Mouse (Mus musculus): ENCODE measurements around the gene Inip. TPM values are rescaled to one million over a fixed set of nuclear protein-coding genes. Genes with fewer than 3 reads are reported as not detected.

Gene Inip
- total and polyA plus RNA-seq, 2 experiments from 2014 or later: 17.3 to 25.2 TPM

DNA sequence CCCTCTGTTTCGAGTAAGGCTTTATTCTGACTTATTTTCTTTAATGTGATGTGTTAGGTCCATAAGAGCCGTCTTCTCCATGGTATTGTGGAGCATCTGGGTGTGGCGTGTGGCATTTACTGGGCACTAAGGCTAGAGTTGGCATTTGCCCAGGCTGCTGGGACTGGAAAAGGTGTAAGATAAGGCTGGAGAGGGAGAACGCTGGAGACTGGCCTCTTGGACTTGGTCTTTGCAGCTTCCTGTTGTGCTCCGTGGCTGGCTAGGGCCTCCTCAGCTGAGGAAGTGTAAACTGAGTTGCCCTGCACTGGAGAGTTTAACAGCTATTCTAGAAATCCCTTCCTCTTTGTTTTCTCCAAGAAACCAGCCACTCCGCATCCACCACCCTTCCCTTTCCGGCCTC is 36.3 kb upstream of the Inip start:
- Histone ChIP-seq H3K36me3 (replicated peaks; ENCODE audit: control insufficient read depth, insufficient read depth, low read length) (0 out of 2 replicates have a peak, but pooled peaks cover 6% of the 10 kb centered on the region), H3K27ac (ENCODE audit: low read depth) (peak overlapping the region; percentile 23; the same call in 1 of the 2 replicates), H3K9me3 (replicated peaks; ENCODE audit: control insufficient read depth, low read length) (no peaks in the 10 kb centered on the region), H3K27me3 (ENCODE audit: control insufficient read depth, insufficient read depth, low read length) (no peaks in the 10 kb centered on the region), H3K9ac (replicated peaks; ENCODE audit: low read depth, low read length) (no peak overlapping the region), H3K4me3 (ENCODE audit: low read depth, low read length) (no peak overlapping the region), H3K4me2 (ENCODE audit: low read depth, low read length) (no peak overlapping the region), H3K4me1 (ENCODE audit: control insufficient read depth, insufficient read depth) (peaks cover 19% of the 10 kb centered on the region)
- TF ChIP-seq EP300 (IDR thresholded peaks at IDR 0.05; ENCODE audit: low read depth) (no peak), CTCF (IDR thresholded peaks at IDR 0.05; ENCODE audit: low read depth) (no peak)
- 37% methylated on average over 7 of the region's 7 CpGs for WGBS
- ATAC-seq (ENCODE audit: insufficient read depth, low read depth): peak; percentile 36; the same call in 1 of the 2 replicates
- DNase-seq (ENCODE audit: low spot score): no peak

DNA sequence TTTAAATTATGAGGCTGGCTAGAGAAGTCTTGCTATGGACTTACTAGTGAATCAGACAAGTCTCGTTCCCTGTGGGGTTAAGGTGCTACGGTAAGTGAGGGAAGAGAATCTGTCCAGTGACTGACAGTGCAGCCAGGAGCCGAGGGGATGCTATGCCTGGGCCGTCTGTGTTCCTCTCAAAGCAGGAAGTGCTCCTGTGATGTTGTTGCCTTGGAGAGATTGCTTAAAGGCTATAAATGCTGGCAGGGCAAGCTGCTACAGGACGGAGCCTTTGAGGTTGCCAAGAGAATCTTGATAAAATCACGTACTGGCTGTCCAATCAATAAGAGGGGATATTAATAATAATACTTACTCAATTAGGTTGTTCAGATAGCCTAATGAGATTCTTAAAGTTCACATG is 31.4 kb upstream of the Inip start:
- Histone ChIP-seq H3K36me3 (replicated peaks; ENCODE audit: control insufficient read depth, insufficient read depth, low read length) (0 out of 2 replicates have a peak, but pooled peaks cover 6% of the 10 kb centered on the region), H3K9ac (replicated peaks; ENCODE audit: low read depth, low read length) (no peak overlapping the region), H3K4me2 (ENCODE audit: low read depth, low read length) (no peak overlapping the region), H3K4me3 (ENCODE audit: low read depth, low read length) (no peak overlapping the region), H3K4me1 (ENCODE audit: control insufficient read depth, insufficient read depth) (peaks cover 2% of the 10 kb centered on the region; the same call in 1 of the 2 replicates), H3K9me3 (replicated peaks; ENCODE audit: control insufficient read depth, low read length) (no peaks in the 10 kb centered on the region), H3K27ac (ENCODE audit: low read depth) (no peak overlapping the region), H3K27me3 (ENCODE audit: control insufficient read depth, insufficient read depth, low read length) (no peaks in the 10 kb centered on the region)
- TF ChIP-seq EP300 (IDR thresholded peaks at IDR 0.05; ENCODE audit: low read depth) (no peak), CTCF (IDR thresholded peaks at IDR 0.05; ENCODE audit: low read depth) (no peak)
- 41% methylated on average over 6 of the region's 6 CpGs for WGBS
- DNase-seq (ENCODE audit: low spot score): no peak
- ATAC-seq (ENCODE audit: insufficient read depth, low read depth): no peak

DNA sequence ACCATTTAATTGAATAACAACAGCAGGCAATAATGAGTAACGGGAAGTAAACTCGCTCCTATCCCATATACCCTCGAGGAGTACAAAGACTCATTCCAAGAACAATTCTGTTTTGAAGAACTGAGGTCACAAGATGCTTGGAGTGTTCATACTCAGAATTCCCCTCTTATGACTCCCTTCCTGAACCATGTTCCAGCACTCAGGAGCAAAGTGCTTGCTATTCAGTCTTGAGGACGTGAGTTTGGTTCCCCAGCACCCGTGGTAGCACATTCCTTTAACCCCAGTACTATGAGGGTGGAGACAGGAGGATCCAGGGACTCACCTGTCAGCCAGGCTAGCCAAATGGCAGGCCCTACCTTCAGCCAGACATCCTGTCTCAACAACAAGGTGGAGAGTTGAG is 29.6 kb upstream of the Inip start:
- H3K4me3 ChIP-seq (ENCODE audit: low read depth, low read length): no peak overlapping the region
- TF ChIP-seq EP300 (IDR thresholded peaks at IDR 0.05; ENCODE audit: low read depth) (no peak), CTCF (IDR thresholded peaks at IDR 0.05; ENCODE audit: low read depth) (no peak)
- H3K27me3 ChIP-seq (ENCODE audit: control insufficient read depth, insufficient read depth, low read length): no peaks in the 10 kb centered on the region
- 75% methylated on average over 5 of the region's 5 CpGs for WGBS
- 0 out of 2 replicates have a peak, but pooled peaks cover 6% of the 10 kb centered on the region for H3K36me3 ChIP-seq (replicated peaks; ENCODE audit: control insufficient read depth, insufficient read depth, low read length)
- no peaks in the 10 kb centered on the region for H3K4me1 ChIP-seq (ENCODE audit: control insufficient read depth, insufficient read depth)
- no peak overlapping the region for H3K9ac ChIP-seq (replicated peaks; ENCODE audit: low read depth, low read length)
- DNase-seq (ENCODE audit: low spot score): no peak
- H3K9me3 ChIP-seq (replicated peaks; ENCODE audit: control insufficient read depth, low read length): no peaks in the 10 kb centered on the region
- H3K27ac ChIP-seq (ENCODE audit: low read depth): no peak overlapping the region
- ATAC-seq (ENCODE audit: insufficient read depth, low read depth): no peak
- H3K4me2 ChIP-seq (ENCODE audit: low read depth, low read length): no peak overlapping the region

- TF ChIP-seq CTCF (IDR thresholded peaks at IDR 0.05; ENCODE audit: low read depth): no peak
- no peak for TF ChIP-seq EP300 (IDR thresholded peaks at IDR 0.05; ENCODE audit: low read depth)
- H3K4me3 ChIP-seq (ENCODE audit: low read depth, low read length): no peak overlapping the region
- no peaks in the 10 kb centered on the region for H3K9me3 ChIP-seq (replicated peaks; ENCODE audit: control insufficient read depth, low read length)
- H3K4me1 ChIP-seq (ENCODE audit: control insufficient read depth, insufficient read depth): no peaks in the 10 kb centered on the region
- H3K36me3 ChIP-seq (replicated peaks; ENCODE audit: control insufficient read depth, insufficient read depth, low read length): no peaks in the 10 kb centered on the region
- 73% methylated on average over 4 of the region's 4 CpGs for WGBS
- DNase-seq (ENCODE audit: low spot score) (no peak), ATAC-seq (ENCODE audit: insufficient read depth, low read depth) (no peak)
- no peak overlapping the region for H3K27ac ChIP-seq (ENCODE audit: low read depth)
- no peak overlapping the region for H3K9ac ChIP-seq (replicated peaks; ENCODE audit: low read depth, low read length)
- H3K27me3 ChIP-seq (ENCODE audit: control insufficient read depth, insufficient read depth, low read length): no peaks in the 10 kb centered on the region
- H3K4me2 ChIP-seq (ENCODE audit: low read depth, low read length): no peak overlapping the region
These were observed 27.7 kb upstream of the Inip start for GRCm38 (mm10) chr4:59829072-59829471.

GRCm38 (mm10) chr4:59826381-59826780 is 25.0 kb upstream of the Inip start:
- ATAC-seq (ENCODE audit: insufficient read depth, low read depth) (no peak), DNase-seq (ENCODE audit: low spot score) (no peak)
- Histone ChIP-seq H3K27me3 (ENCODE audit: control insufficient read depth, insufficient read depth, low read length) (no peaks in the 10 kb centered on the region), H3K9ac (replicated peaks; ENCODE audit: low read depth, low read length) (no peak overlapping the region), H3K4me2 (ENCODE audit: low read depth, low read length) (no peak overlapping the region), H3K4me1 (ENCODE audit: control insufficient read depth, insufficient read depth) (0 out of 2 replicates have a peak, but pooled peaks cover 7% of the 10 kb centered on the region), H3K36me3 (replicated peaks; ENCODE audit: control insufficient read depth, insufficient read depth, low read length) (no peaks in the 10 kb centered on the region), H3K9me3 (replicated peaks; ENCODE audit: control insufficient read depth, low read length) (no peaks in the 10 kb centered on the region), H3K27ac (ENCODE audit: low read depth) (no peak overlapping the region), H3K4me3 (ENCODE audit: low read depth, low read length) (no peak overlapping the region)
- whole genome bisulfite sequencing: 90% methylated on average over 5 of the region's 5 CpGs
- no peak for TF ChIP-seq EP300 (IDR thresholded peaks at IDR 0.05; ENCODE audit: low read depth)
- TF ChIP-seq CTCF (IDR thresholded peaks at IDR 0.05; ENCODE audit: low read depth): no peak

DNA sequence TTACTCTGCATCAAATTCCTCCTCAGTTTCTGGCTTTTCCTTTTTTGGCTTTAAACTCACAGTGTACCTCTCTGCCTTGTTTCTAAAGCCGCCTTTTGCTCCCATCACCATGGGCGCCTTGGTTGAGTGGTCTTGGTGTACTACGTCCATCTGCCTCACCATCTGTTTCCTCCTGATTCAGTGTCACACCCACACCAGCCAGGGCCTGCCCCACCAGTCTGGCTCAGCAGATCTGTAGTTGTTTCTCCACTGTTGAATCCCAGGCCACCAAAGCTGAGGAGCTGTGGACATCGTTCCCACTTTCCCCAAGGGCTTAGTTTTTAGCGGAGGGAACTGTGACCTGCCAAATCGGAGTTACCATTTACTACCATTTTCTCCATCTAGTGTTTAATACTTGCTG is 24.2 kb upstream of the Inip start:
- H3K9ac ChIP-seq (replicated peaks; ENCODE audit: low read depth, low read length): no peak overlapping the region
- no peak for DNase-seq (ENCODE audit: low spot score)
- ATAC-seq (ENCODE audit: insufficient read depth, low read depth): no peak

More for the DNA sequence above, 24.2 kb upstream of the Inip start:
- no peaks in the 10 kb centered on the region for H3K27me3 ChIP-seq (ENCODE audit: control insufficient read depth, insufficient read depth, low read length)
- no peaks in the 10 kb centered on the region for H3K9me3 ChIP-seq (replicated peaks; ENCODE audit: control insufficient read depth, low read length)
- 0 out of 2 replicates have a peak, but pooled peaks cover 7% of the 10 kb centered on the region for H3K4me1 ChIP-seq (ENCODE audit: control insufficient read depth, insufficient read depth)
- no peak overlapping the region for H3K27ac ChIP-seq (ENCODE audit: low read depth)
- no peaks in the 10 kb centered on the region for H3K36me3 ChIP-seq (replicated peaks; ENCODE audit: control insufficient read depth, insufficient read depth, low read length)
- no peak overlapping the region for H3K4me2 ChIP-seq (ENCODE audit: low read depth, low read length)
- no peak overlapping the region for H3K4me3 ChIP-seq (ENCODE audit: low read depth, low read length)
- 83% methylated on average over 6 of the region's 6 CpGs for WGBS
- TF ChIP-seq EP300 (IDR thresholded peaks at IDR 0.05; ENCODE audit: low read depth): no peak
